Mouse (Mus musculus): ENCODE measurements at regions not wholly inside any gene's neighbourhood (a gene's known extent, or its start where the extent isn't known, plus 50 kb on each side); places are given as distances from the start of the nearest gene placed in this dataset.
A peak's percentile ranks its signal among the peaks of the same experiment; 100 is the strongest.

DNA sequence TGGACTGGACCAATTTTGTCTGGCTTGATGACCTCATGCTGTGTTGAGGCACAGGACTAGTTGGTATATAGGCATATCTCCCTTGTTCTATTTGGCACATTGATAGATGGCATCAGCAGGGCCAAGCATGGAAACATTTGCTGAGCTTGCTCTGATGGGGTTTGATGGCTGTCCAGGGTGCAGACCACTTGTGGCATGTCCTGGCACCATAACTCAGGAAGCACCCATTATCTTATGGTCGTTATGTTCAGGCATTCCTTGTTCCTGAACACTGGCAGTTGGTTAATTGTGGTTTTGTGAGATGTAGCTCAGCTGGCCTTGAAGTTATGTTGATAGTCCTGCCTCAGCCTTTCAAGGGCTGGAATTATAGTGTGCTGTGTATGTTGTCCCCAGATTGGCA lies 1193.4 kb upstream of the A1bg start:
- no peaks in the 10 kb centered on the region for H3K36me3 ChIP-seq (ENCODE audit: control insufficient read depth, insufficient read depth)
- H3K27me3 ChIP-seq (ENCODE audit: control insufficient read depth, insufficient read depth, insufficient read length) = no peaks in the 10 kb centered on the region
- H3K79me2 ChIP-seq (ENCODE audit: control insufficient read depth, insufficient read depth) = peaks cover 89% of the 10 kb centered on the region
- TF ChIP-seq USF1 (IDR thresholded peaks at IDR 0.05; ENCODE audit: low read depth) (no peak), MYOD1 (IDR thresholded peaks at IDR 0.05; ENCODE audit: control insufficient read depth in 1 of 3, insufficient read length in 2 of 3, low read depth in 2 of 3) (peak in 1 of 3 experiments; percentile 51), MYOG (IDR thresholded peaks at IDR 0.05; ENCODE audit: control insufficient read depth in 1 of 3, insufficient read depth in 1 of 3, insufficient read length in 2 of 3, low read depth in 2 of 3) (peak in 1 of 3 experiments; percentile 62)
- no peak overlapping the region for H3K4me2 ChIP-seq (ENCODE audit: low read depth)
- no peak overlapping the region for H3ac ChIP-seq (ENCODE audit: control insufficient read depth, insufficient read length)
- H3K4me3 ChIP-seq = no peak overlapping the region

DNA sequence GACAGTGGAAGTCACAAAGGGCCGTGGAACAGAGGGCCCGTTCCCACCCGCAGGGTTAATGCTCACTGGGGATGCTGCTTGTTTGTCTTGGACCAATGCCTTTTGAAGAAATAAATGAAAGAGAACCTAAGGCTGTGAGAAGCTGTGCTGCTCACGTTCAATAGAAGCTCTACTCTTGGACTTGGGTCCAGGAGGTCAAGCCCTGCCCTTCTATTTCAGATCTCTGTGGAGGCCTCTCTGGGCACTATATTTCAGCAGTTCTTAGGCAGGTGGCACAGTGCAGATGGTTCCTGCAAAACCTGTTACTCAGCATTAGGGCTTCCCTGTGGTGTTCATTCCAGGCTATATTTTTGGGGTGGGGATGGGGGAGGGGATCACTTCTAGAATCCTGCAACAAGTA lies 1192.0 kb upstream of the A1bg start:
- Histone ChIP-seq H3K4me2 (ENCODE audit: low read depth) (no peak overlapping the region), H3ac (ENCODE audit: control insufficient read depth, insufficient read length) (no peak overlapping the region), H3K4me3 (no peak overlapping the region), H3K79me2 (ENCODE audit: control insufficient read depth, insufficient read depth) (peaks cover 97% of the 10 kb centered on the region), H3K27me3 (ENCODE audit: control insufficient read depth, insufficient read depth, insufficient read length) (no peaks in the 10 kb centered on the region), H3K36me3 (ENCODE audit: control insufficient read depth, insufficient read depth) (no peaks in the 10 kb centered on the region)
- no peak for TF ChIP-seq E2F4 (IDR thresholded peaks at IDR 0.05; ENCODE audit: insufficient read depth)

DNA sequence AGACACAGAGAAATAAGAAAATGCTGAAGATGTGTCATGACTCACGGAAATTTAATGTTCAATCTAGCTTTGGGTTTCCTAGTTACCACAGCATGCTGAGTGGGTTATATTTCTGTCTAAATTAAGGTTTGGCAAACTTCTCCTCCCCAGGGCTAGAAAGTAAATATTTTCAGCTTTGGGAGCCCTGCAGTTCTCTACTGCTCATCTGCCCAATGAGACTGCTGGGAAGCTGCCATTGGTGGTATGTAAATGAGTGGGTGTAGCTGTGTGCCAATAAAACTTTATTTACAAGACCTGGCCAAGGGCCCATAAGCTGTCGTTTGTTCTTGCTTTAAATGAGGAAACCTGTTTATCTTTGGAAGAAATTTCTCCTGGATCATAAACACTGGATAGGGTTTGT lies 1189.3 kb upstream of the A1bg start:
- Histone ChIP-seq H3K4me2 (ENCODE audit: low read depth) (peak overlapping the region; percentile 16), H3K36me3 (ENCODE audit: control insufficient read depth, insufficient read depth) (peaks cover 3% of the 10 kb centered on the region), H3K27me3 (ENCODE audit: control insufficient read depth, insufficient read depth, insufficient read length) (no peaks in the 10 kb centered on the region)

DNA sequence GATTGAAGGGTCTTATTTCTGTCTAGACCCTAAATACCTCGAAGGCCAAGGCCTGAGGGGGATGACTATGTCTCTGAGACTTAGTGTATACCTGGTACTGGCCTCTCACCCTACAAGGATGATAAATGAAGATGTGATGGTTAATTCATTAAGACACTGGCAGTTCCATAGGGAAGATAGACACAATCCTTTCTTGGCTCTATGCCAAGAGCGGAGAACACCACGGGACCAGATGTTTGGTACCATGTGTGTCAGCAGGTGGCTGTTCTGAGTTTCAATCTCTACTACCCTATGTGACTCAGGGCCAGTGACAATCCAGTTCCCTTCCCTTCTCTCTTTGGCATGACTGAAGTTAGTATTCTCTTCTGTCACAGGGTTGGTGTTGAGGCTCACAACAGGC lies 1185.2 kb upstream of the A1bg start:
- Histone ChIP-seq H3K4me2 (ENCODE audit: low read depth) (no peak overlapping the region), H3K36me3 (ENCODE audit: control insufficient read depth, insufficient read depth) (peaks cover 5% of the 10 kb centered on the region), H3K79me2 (ENCODE audit: control insufficient read depth, insufficient read depth) (peaks cover 74% of the 10 kb centered on the region), H3K27me3 (ENCODE audit: control insufficient read depth, insufficient read depth, insufficient read length) (no peaks in the 10 kb centered on the region), H3ac (ENCODE audit: control insufficient read depth, insufficient read length) (no peak overlapping the region), H3K4me3 (no peak overlapping the region)
- no peak for TF ChIP-seq TCF12 (IDR thresholded peaks at IDR 0.05; ENCODE audit: insufficient read depth, poor library complexity, severe bottlenecking)
- TF ChIP-seq SRF (IDR thresholded peaks at IDR 0.05; ENCODE audit: control insufficient read depth, insufficient read length, low read depth) = no peak
- no peak for TF ChIP-seq MYOD1 (IDR thresholded peaks at IDR 0.05; ENCODE audit: control insufficient read depth in 1 of 3, insufficient read length in 2 of 3, low read depth in 2 of 3)
- no peak for TF ChIP-seq POLR2AphosphoS2 (IDR thresholded peaks at IDR 0.05; ENCODE audit: insufficient read length, low read depth)
- no peak for TF ChIP-seq CEBPB (IDR thresholded peaks at IDR 0.05; ENCODE audit: insufficient read depth, poor library complexity, severe bottlenecking)
- no peak for TF ChIP-seq USF1 (IDR thresholded peaks at IDR 0.05; ENCODE audit: low read depth)
- TF ChIP-seq TCF3 (IDR thresholded peaks at IDR 0.05; ENCODE audit: insufficient read length, low read depth) = no peak
- TF ChIP-seq E2F4 (IDR thresholded peaks at IDR 0.05; ENCODE audit: insufficient read depth) = no peak
- no peak for TF ChIP-seq REST (IDR thresholded peaks at IDR 0.05; ENCODE audit: insufficient read depth, insufficient read length)

More for the DNA sequence above, 1189.3 kb upstream of the A1bg start:
- Histone ChIP-seq H3K4me3 (no peak overlapping the region), H3ac (ENCODE audit: control insufficient read depth, insufficient read length) (no peak overlapping the region), H3K79me2 (ENCODE audit: control insufficient read depth, insufficient read depth) (peaks cover 99% of the 10 kb centered on the region)
- TF ChIP-seq MAX (IDR thresholded peaks at IDR 0.05; ENCODE audit: low read depth) (no peak), SRF (IDR thresholded peaks at IDR 0.05; ENCODE audit: control insufficient read depth, insufficient read length, low read depth) (no peak), USF1 (IDR thresholded peaks at IDR 0.05; ENCODE audit: low read depth) (no peak), TCF12 (IDR thresholded peaks at IDR 0.05; ENCODE audit: insufficient read depth, poor library complexity, severe bottlenecking) (no peak), REST (IDR thresholded peaks at IDR 0.05; ENCODE audit: insufficient read depth, insufficient read length) (no peak), MYOD1 (IDR thresholded peaks at IDR 0.05; ENCODE audit: control insufficient read depth in 1 of 3, insufficient read length in 2 of 3, low read depth in 2 of 3) (no peak), POLR2AphosphoS2 (IDR thresholded peaks at IDR 0.05; ENCODE audit: insufficient read length, low read depth) (no peak)

DNA sequence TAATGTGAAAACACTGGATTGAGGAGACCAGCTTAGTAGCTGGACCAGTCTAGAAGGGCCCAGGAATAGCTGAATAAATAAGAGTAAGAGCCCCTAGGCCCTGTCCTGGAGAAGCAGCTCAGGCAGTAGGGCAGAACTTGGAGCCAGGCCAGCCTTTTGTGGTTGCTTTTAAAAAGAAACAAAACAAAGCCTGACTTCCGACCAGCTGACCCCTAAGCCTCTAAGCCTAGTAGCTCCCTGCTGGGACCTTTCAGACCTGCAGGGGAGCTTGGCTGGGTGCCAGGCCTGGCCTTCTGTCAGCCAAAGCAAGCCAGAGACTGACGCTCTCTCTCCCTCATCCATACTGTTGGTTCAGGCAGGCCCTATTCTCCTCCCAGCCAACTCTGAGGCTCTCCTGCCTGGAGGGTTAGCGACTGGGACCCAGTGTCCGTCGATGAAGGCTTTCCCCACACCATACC lies 1183.7 kb upstream of the A1bg start:
- Histone ChIP-seq H3K79me2 (ENCODE audit: control insufficient read depth, insufficient read depth) (peaks cover 74% of the 10 kb centered on the region), H3K4me2 (ENCODE audit: low read depth) (peak overlapping the region; percentile 26), H3K4me3 (no peak overlapping the region), H3K36me3 (ENCODE audit: control insufficient read depth, insufficient read depth) (peaks cover 5% of the 10 kb centered on the region), H3ac (ENCODE audit: control insufficient read depth, insufficient read length) (no peak overlapping the region), H3K27me3 (ENCODE audit: control insufficient read depth, insufficient read depth, insufficient read length) (no peaks in the 10 kb centered on the region)
- TF ChIP-seq MYOG (IDR thresholded peaks at IDR 0.05; ENCODE audit: control insufficient read depth in 1 of 3, insufficient read depth in 1 of 3, insufficient read length in 2 of 3, low read depth in 2 of 3) (peak in 1 of 3 experiments; percentile 59), REST (IDR thresholded peaks at IDR 0.05; ENCODE audit: insufficient read depth, insufficient read length) (no peak), MYOD1 (IDR thresholded peaks at IDR 0.05; ENCODE audit: control insufficient read depth in 1 of 3, insufficient read length in 2 of 3, low read depth in 2 of 3) (peak in 2 of 3 experiments; percentile 12 to 45), USF1 (IDR thresholded peaks at IDR 0.05; ENCODE audit: low read depth) (peak; percentile 71), TCF3 (IDR thresholded peaks at IDR 0.05; ENCODE audit: insufficient read length, low read depth) (no peak), TCF12 (IDR thresholded peaks at IDR 0.05; ENCODE audit: insufficient read depth, poor library complexity, severe bottlenecking) (no peak)

DNA sequence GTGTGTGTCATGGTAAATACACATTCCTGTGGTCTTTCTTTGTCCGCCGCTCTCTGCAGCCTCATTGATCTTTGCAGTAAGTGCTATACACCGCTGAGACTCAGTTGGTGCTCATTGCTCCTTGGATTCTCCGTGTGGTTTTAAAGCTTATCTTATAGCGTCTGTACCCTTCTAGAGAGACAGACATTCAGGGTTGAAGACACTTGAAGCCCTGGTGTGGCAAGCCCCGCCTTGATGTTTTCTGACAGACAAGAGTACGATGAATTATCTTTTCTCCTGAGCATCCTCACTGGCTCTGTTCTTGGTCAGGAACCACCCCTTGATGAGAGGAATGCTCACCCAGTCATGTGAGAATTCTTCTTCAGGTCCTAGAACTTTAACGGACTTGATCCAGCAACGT lies 1182.7 kb upstream of the A1bg start:
- no peak overlapping the region for H3K4me3 ChIP-seq
- H3ac ChIP-seq (ENCODE audit: control insufficient read depth, insufficient read length) = no peak overlapping the region
- peaks cover 5% of the 10 kb centered on the region for H3K36me3 ChIP-seq (ENCODE audit: control insufficient read depth, insufficient read depth)
- no peak overlapping the region for H3K4me2 ChIP-seq (ENCODE audit: low read depth)
- TF ChIP-seq TCF3 (IDR thresholded peaks at IDR 0.05; ENCODE audit: insufficient read length, low read depth) (no peak), E2F4 (IDR thresholded peaks at IDR 0.05; ENCODE audit: insufficient read depth) (no peak), MAX (IDR thresholded peaks at IDR 0.05; ENCODE audit: low read depth) (no peak), CEBPB (IDR thresholded peaks at IDR 0.05; ENCODE audit: insufficient read depth, poor library complexity, severe bottlenecking) (no peak)
- no peaks in the 10 kb centered on the region for H3K27me3 ChIP-seq (ENCODE audit: control insufficient read depth, insufficient read depth, insufficient read length)
- peaks cover 73% of the 10 kb centered on the region for H3K79me2 ChIP-seq (ENCODE audit: control insufficient read depth, insufficient read depth)
